Mouse (Mus musculus): ENCODE results near the gene Gsg1.

Gsg1 gene

GRCm38 (mm10) chr6:135254153-135254552 lies at the start of gene Gsg1:
Gene Gsg1, minus strand, starts transcription at chr6:135254351.
- DNase-seq (ENCODE audit: low spot score) = no peak

DNA sequence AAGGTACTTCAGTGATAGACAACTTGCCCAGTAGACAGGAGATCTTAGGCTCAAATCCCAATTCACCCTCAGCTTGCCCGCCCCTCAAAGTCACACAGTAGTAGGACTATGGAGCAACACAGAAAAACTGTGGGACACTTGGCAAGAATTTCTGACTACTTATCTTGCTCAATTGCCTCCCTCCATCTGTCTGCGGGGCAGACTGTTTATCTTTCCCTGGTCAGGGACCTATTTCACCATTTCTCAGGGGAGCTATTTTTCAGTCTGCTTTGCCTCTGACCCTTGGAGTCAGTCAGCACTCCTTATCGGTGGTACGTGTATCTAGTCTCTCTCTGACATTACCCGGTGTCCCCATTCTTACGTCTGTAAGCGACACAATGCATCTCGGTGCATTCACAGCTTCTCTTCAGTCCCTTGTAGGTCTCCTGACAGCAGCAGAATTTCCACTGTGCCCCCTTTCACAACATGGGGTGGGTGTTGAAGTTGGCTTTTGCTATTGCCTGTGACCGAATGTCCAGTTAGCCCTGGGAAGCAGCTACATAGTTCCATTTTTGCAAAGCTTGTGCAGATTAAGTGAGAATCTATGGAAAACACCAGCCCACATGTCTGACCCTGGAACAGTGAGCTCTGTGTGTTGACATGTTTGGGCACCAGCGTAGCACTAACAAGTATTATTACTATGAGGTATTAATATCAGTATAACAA lies 48.4 kb upstream of the Gsg1 start:
- DNase-seq (ENCODE audit: low spot score) = no peak

DNA sequence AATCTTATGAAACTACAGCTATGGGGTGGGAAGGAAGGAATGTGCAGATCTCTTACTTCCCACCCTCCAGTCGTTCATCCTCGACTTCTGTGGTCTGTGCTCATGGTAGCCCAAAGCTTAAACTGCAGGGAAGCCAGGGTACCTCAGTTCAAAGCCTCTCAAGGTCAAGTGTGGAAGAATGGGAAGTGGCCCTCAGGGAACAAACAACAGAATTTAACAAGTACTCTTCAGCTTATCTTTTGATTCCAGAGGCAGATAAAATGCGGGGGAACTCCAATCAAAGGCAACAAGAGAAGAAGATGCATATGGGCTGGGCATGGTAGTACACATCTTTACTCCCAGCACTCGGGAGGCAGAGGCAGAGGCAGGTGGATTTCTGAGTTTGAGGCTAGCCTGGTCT lies 46.3 kb upstream of the Gsg1 start:
- DNase-seq (ENCODE audit: low spot score) = no peak

- DNase-seq (ENCODE audit: low spot score) = no peak
These were observed 44.9 kb upstream of the Gsg1 start for GRCm38 (mm10) chr6:135299024-135299550.

DNA sequence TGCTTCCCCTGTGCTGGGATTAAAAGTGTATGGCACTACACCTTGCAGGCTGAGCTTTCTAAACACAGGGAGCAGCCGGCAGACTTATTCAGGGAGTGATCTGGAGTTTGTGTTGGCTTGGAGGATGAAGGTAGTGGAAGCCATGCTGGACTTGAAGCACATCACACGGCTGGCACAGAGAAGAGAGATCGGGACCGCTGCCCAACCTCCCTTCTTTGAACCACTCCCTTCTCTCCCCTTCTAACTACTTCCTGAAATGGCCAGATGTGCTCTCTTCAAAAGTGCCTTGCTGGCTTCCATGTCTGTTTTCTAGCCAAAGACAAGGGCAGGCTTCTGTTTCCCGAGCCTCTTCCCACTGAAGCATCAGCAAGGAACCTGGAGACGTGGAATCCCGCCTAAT lies 43.4 kb upstream of the Gsg1 start:
- DNase-seq (ENCODE audit: low spot score) = no peak

DNA sequence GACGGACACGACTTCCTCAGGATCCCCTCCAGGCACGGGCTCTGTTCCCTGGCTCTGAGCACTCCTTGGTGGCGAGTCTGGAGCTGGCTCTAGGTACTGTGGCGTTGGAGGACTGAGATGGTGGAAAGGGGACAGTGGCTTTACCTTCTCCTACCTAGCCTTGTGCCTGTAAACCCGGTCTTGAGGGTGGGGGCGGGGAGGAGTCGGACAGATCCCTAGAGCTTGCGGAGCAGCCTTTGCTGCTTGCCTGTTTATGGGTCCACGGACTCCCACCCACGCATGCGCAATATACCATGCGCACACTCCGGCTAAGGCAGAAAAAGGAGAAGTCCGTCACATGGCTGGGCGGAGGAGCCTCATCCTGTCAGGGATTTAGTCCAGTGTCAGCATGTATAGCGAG lies 42.1 kb upstream of the Gsg1 start:
- peak; percentile 40 for DNase-seq (ENCODE audit: low spot score)

DNA sequence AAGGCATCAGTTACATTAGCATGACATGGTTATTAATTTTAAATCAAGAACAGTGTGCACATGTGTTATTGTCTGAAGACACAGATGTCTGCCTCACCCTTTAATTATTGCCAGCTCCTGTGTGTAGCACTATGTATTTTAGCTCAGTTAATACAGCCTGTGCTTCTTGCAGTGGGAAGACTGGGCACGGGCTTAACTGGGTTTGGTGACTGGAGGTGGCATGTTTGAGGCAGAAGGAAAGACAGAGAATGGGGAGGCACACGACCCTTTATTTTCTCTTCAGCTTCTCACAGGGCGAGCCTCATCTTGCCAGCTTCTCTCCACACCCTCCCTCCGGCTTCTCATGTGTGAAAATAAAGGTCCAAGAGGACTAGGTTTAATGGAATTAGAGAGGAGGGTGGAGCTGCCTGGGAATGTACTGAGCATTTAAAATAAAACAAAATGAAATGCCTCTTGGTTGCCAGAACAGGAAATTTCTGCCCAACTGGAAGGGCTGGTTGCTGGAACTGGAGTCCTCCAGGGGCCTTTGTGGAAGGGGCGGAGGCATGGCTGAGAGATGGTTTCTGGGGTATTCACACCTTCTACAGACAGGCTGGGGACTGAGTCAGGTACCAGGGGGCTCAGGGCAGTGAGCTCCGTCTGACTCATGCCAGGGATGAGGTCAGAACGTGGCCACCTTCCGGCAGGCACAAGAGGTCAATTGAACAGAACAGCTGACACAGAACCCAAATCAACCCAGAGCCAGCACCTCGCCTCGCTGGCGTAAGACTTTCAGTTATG lies 41.1 kb upstream of the Gsg1 start:
- peak; percentile 80 for DNase-seq (ENCODE audit: low spot score)

DNA sequence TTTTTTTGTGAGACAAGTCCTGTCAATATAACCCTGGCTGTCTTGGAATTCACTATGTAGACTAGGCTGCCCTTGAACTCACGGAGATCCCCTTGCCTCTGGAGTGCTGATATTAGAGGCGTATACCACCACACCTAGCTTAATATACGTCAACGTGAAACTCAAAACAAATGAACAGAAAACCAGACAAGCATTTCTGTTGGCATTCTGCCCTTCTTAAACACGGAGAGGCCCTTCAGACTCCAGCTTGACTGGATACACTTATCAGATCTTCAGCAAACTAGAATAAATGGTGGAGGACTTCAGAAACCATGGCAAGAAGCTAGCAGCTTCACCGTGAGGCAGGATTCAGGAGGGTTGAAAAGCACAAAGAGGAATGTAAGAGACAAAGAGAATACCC lies 40.0 kb upstream of the Gsg1 start:
- DNase-seq (ENCODE audit: low spot score) = no peak

DNA sequence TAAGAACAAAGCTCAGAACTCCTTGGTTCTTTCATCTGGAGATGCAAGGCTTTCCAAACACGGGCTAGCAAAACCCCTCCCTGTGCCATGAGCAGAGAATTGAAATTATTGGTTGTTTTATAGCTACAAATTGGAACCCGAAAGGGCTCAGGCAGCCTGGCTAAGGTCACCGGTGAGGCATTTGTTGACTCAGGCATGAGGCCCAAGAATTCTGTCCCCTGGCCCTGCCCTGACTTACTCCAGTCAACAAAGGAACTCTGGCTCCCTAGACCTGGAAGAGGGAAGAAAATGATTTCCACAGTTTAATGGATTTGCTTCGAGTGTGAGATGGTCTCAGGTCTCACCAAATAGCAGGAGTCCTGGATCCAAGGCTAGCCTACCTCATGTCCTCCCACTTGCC lies 38.2 kb upstream of the Gsg1 start:
- DNase-seq (ENCODE audit: low spot score) = no peak

- no peak for DNase-seq (ENCODE audit: low spot score)
These were observed 25.7 kb upstream of the Gsg1 start for GRCm38 (mm10) chr6:135279856-135280255.

- DNase-seq (ENCODE audit: low spot score) = no peak
These were observed 25.1 kb upstream of the Gsg1 start for GRCm38 (mm10) chr6:135279286-135279685.

DNA sequence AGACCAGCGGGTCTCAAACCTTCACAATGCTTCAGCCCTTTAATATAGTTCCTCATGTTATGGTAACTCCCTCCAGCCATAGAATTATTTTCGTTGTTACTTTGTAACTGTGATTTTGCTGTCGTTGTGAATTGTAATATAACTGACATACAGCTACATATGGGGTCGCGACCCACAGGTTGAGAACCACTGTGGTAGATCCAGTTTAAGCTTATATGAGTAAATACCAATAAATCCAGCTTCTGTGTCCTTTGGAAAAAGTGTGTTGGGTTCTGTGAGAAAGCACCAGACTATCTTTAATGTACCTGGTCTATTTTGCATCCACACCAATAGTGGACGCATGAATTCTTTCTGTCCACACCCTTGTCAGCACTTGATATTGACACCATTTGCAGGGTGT lies 24.2 kb upstream of the Gsg1 start:
- no peak for DNase-seq (ENCODE audit: low spot score)

DNA sequence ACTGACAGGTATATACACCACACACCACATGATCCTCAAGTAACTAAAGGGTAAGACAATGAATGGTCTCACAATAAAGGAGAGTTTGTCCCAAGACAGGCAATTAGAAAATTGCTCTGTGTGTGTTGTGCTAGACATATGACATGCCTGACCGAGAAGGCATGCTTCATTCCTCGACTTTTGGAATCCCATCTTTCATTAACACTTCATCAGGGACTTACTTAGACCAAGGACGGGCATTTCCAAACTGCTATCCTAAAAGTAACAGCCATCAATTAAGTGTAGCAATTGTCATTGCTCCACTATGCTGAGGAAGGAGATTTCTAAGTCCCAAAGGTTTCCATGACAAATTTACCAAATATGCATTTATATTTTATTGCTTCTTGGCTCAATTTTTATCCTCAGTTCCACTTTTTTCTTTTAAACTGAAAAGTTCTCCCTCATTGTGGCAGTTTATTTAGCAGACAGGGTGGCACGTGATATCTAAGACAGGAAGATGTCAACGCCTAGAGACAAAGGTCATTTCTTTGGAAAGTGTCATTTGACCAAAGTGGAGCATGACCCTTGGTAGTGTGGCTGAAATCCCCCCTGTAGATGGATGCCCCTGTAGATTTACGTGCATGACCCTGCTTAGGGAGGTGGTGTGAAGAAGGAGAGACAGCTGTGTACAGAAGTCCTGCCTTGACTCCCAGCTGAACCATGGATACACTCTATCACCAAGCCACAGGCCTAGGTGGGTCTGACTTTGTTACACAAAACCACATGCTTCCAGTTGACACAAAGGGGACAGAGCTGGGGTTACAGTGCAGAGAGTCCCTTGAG lies 22.5 kb upstream of the Gsg1 start:
- no peak for DNase-seq (ENCODE audit: low spot score)

- no peak for DNase-seq (ENCODE audit: low spot score)
These were observed 21.1 kb upstream of the Gsg1 start for GRCm38 (mm10) chr6:135275231-135275630.

DNA sequence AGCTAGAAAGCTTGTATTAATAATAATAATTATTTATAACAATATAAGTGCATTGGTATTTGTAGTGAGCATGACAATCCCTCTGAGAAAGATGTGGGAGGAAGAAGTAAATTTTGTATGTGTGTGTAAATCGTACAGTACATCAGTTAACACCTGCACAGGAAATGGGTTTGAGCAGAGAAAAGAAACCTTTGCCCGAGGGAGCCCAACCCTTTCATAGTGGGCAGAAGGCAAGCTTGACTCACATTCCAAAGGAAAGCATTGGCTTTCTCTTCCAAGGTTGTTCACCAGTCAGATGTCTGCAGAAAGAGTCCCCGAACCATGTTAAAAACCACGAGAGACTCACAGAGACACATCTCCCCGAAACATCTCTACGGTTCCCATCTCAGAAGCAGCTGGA lies 18.9 kb upstream of the Gsg1 start:
- no peak for DNase-seq (ENCODE audit: low spot score)

- no peak for DNase-seq (ENCODE audit: low spot score)
These were observed 17.6 kb upstream of the Gsg1 start for GRCm38 (mm10) chr6:135271761-135272160.

- no peak for DNase-seq (ENCODE audit: low spot score)
These were observed 15.5 kb upstream of the Gsg1 start for GRCm38 (mm10) chr6:135269626-135270025.

GRCm38 (mm10) chr6:135268392-135268791 lies 14.2 kb upstream of the Gsg1 start:
- no peak for DNase-seq (ENCODE audit: low spot score)

- DNase-seq (ENCODE audit: low spot score) = no peak
These were observed 13.1 kb upstream of the Gsg1 start for GRCm38 (mm10) chr6:135267221-135267620.

GRCm38 (mm10) chr6:135266056-135266455 lies 11.9 kb upstream of the Gsg1 start:
- no peak for DNase-seq (ENCODE audit: low spot score)

- no peak for DNase-seq (ENCODE audit: low spot score)
These were observed 10.0 kb upstream of the Gsg1 start for GRCm38 (mm10) chr6:135264136-135264535.

DNA sequence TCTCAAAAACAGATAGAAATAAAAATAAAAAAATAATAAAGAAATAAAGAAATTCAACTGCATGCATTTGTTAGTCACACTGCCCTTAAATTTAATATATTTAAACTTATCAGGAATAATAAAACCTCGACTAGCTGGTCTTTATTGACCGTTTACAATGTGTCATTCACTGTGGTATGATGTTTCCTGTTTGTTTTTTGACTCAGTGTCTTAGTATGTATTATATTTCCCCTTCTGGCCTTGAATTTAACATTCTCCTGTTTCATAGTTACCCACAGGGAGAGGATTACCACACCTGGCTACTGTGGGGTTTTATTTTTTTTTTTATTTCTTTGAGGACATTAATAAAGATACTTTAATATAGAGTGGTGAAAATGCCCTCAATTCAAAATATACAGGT lies 8.4 kb upstream of the Gsg1 start:
- DNase-seq (ENCODE audit: low spot score) = no peak

DNA sequence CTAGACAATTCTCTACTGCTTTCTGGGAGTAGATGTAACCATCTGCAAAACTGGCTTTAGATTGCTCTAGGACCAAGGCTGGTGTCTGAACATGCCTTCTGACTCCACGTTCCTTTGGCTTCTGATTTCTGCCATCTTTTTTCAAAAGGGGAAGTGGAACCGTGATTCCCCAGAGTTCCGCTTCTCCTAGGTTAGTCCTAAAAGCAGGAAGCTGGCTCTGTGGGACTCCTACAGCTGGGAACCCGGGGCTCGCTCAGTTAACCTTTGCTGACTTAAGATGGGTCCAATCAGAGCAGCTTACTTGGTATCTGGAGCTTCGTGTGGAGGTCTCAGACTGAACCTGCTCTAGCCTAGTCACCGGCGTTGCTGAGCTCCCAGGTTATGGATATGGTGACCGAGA lies 7.0 kb upstream of the Gsg1 start:
- DNase-seq (ENCODE audit: low spot score) = no peak
